Mouse (Mus musculus) adrenal gland, postnatal 14 days (tissue): ENCODE data around the gene Tdrd5. TPM values are rescaled to one million over a fixed set of nuclear protein-coding genes. Genes with fewer than 3 reads are reported as not detected.

Experiments
- total RNA-seq: library from RNA; stranded (reverse); gene quantifications from 2 replicates; pipeline ENCODE4 v1.2.3, GENCODE M21; 2021

Tdrd5 gene
- total RNA-seq, 1 experiment from 2014 or later, result 0.11 TPM

Other genes with a start within 250 kb of the Tdrd5 start
- gene Fam163a, start 98.6 kb downstream of the Tdrd5 start, total RNA-seq, result 11.0 and 12.2 TPM in 2 replicates
- gene Nphs2, start 7.1 kb upstream of the Tdrd5 start, total RNA-seq, result 0.23 TPM in 1 of 2 replicates, not detected in the other
- 602 and 698 TPM in 2 replicates for gene Gm2000, start 62.4 kb upstream of the Tdrd5 start, total RNA-seq
- gene Axdnd1, start 117.5 kb upstream of the Tdrd5 start, total RNA-seq, result 2.7 and 3.3 TPM in 2 replicates
- gene Soat1, start 170.7 kb upstream of the Tdrd5 start, total RNA-seq, result 623 and 656 TPM in 2 replicates
- gene Gm10031, start 220.3 kb upstream of the Tdrd5 start, total RNA-seq, result 41.3 and 41.6 TPM in 2 replicates